Mouse (Mus musculus): ENCODE measurements around the gene Efcab6. TPM values are rescaled to one million over a fixed set of nuclear protein-coding genes. Genes with fewer than 3 reads are reported as not detected.

The Efcab6 gene
- polyA plus RNA-seq, 1 experiment from 2014 or later: 0.22 TPM

DNA sequence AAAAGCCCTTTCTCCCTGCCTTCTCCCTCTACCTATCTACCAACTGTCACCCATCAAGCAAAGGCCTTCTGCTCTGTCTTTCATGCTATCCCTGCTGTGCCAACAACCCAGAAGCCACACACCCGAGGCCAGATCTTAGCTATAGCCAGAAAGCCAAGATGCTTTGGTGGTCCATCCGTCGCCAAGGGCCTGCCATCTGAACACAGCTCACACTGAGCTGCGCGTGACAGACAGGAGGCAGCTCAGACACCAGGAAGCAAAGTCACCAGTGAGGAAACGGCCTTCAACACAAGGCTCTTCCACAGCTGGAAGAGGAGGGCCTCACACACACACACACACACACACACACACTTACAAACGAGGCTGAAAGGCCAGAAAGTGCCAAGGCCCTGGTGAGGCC is 29.7 kb upstream of the Efcab6 start:
- Histone ChIP-seq H3K9me3 (ENCODE audit: control insufficient read depth, low read length) (no peaks in the 10 kb centered on the region), H3K4me3 (replicated peaks; ENCODE audit: low read depth, low read length) (no peak overlapping the region), H3K27ac (replicated peaks; ENCODE audit: low read depth, low read length) (no peak overlapping the region), H3K27me3 (ENCODE audit: control insufficient read depth, insufficient read depth, low read length) (no peaks in the 10 kb centered on the region), H3K9ac (replicated peaks; ENCODE audit: low read length) (no peak overlapping the region), H3K36me3 (ENCODE audit: control insufficient read depth, insufficient read depth, low read length) (peaks cover 8% of the 10 kb centered on the region; the same call in 1 of the 2 replicates), H3K4me1 (ENCODE audit: control insufficient read depth, insufficient read depth, low read length) (no peaks in the 10 kb centered on the region), H3K4me2 (ENCODE audit: low read length) (no peak overlapping the region)
- ATAC-seq (ENCODE audit: low FRiP score, low TSS enrichment) (no peak), DNase-seq (no peak)
- WGBS: 66% methylated on average over 7 of the region's 7 CpGs

DNA sequence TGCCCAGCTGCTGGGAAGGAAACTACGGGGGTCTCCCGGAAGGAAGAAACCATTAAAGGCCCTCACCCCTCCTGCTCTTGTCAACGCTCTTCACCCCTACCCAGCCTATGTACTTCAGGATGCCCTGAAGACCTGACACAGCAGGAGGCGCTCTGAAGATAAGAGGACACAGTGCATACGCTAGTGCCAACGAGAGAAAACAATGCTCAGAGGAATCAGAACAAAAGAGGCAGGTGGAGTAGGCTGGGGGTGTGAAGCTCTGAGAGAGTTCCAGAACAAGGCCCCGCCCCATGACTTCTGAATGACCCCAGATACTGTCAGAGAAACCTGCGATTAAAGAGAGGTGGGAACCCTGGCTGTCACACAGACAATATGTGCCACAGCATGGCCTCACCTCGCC is 21.6 kb upstream of the Efcab6 start:
- no peak overlapping the region for H3K4me3 ChIP-seq (replicated peaks; ENCODE audit: low read depth, low read length)
- H3K36me3 ChIP-seq (ENCODE audit: control insufficient read depth, insufficient read depth, low read length): peaks cover 15% of the 10 kb centered on the region
- H3K27me3 ChIP-seq (ENCODE audit: control insufficient read depth, insufficient read depth, low read length): no peaks in the 10 kb centered on the region
- ATAC-seq (ENCODE audit: low FRiP score, low TSS enrichment): no peak
- H3K4me2 ChIP-seq (ENCODE audit: low read length): no peak overlapping the region
- whole genome bisulfite sequencing: 56% methylated on average over 9 of the region's 9 CpGs
- H3K27ac ChIP-seq (replicated peaks; ENCODE audit: low read depth, low read length): no peak overlapping the region
- no peak overlapping the region for H3K9ac ChIP-seq (replicated peaks; ENCODE audit: low read length)
- H3K9me3 ChIP-seq (ENCODE audit: control insufficient read depth, low read length): no peaks in the 10 kb centered on the region
- DNase-seq: no peak
- H3K4me1 ChIP-seq (ENCODE audit: control insufficient read depth, insufficient read depth, low read length): no peaks in the 10 kb centered on the region

DNA sequence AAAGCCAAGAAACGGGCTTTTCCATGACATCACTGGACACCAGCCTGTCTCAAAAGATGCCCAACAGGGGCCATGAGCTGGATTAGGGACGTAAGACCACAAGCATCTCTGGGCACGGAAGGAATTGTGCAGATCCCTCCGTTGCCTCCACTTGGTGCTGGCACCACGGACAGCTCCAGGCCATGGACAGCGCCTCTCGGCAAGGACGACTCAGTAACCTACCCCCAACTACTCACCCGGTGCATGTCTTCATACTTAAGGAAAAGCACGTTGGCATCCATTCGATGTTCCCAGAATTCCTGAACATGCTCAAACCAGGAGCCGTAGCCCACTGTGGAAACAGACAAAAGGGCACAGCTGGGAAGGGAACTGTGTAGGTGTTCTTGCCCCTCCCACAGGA is 21.2 kb upstream of the Efcab6 start:
- H3K4me1 ChIP-seq (ENCODE audit: control insufficient read depth, insufficient read depth, low read length): no peaks in the 10 kb centered on the region
- no peak overlapping the region for H3K4me2 ChIP-seq (ENCODE audit: low read length)
- no peak for DNase-seq
- 52% methylated on average over 12 of the region's 12 CpGs for WGBS
- H3K27me3 ChIP-seq (ENCODE audit: control insufficient read depth, insufficient read depth, low read length): no peaks in the 10 kb centered on the region
- no peak for ATAC-seq (ENCODE audit: low FRiP score, low TSS enrichment)
- no peak overlapping the region for H3K27ac ChIP-seq (replicated peaks; ENCODE audit: low read depth, low read length)
- no peak overlapping the region for H3K4me3 ChIP-seq (replicated peaks; ENCODE audit: low read depth, low read length)
- peaks cover 15% of the 10 kb centered on the region for H3K36me3 ChIP-seq (ENCODE audit: control insufficient read depth, insufficient read depth, low read length)
- H3K9ac ChIP-seq (replicated peaks; ENCODE audit: low read length): no peak overlapping the region
- no peaks in the 10 kb centered on the region for H3K9me3 ChIP-seq (ENCODE audit: control insufficient read depth, low read length)

DNA sequence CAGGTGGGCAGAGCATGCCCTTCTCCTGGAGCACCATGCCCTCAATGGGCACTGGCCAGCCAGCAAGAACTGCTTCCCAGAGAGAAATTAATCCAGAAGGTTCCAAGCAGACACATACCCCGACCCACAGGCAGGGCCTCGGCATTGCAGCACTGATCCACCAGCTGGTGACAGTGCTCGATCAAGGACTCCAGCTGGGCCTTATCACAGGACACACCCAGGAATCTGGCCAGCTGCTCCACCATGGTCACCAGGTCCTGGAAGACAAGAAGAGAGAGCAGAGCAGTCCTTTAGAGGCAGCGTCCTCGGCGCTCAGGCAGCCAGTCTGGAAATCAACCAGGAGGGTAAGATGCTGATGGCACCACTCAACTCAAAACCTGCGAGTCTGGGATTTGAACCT is 14.9 kb upstream of the Efcab6 start:
- H3K9me3 ChIP-seq (ENCODE audit: control insufficient read depth, low read length): no peaks in the 10 kb centered on the region
- H3K4me1 ChIP-seq (ENCODE audit: control insufficient read depth, insufficient read depth, low read length): no peaks in the 10 kb centered on the region
- H3K27me3 ChIP-seq (ENCODE audit: control insufficient read depth, insufficient read depth, low read length): no peaks in the 10 kb centered on the region
- WGBS: 86% methylated on average over 7 of the region's 7 CpGs
- ATAC-seq (ENCODE audit: low FRiP score, low TSS enrichment): no peak
- H3K4me2 ChIP-seq (ENCODE audit: low read length): no peak overlapping the region
- no peak for DNase-seq
- no peak overlapping the region for H3K4me3 ChIP-seq (replicated peaks; ENCODE audit: low read depth, low read length)
- H3K27ac ChIP-seq (replicated peaks; ENCODE audit: low read depth, low read length): no peak overlapping the region
- H3K36me3 ChIP-seq (ENCODE audit: control insufficient read depth, insufficient read depth, low read length): peaks cover 7% of the 10 kb centered on the region; the same call in 1 of the 2 replicates
- no peak overlapping the region for H3K9ac ChIP-seq (replicated peaks; ENCODE audit: low read length)

DNA sequence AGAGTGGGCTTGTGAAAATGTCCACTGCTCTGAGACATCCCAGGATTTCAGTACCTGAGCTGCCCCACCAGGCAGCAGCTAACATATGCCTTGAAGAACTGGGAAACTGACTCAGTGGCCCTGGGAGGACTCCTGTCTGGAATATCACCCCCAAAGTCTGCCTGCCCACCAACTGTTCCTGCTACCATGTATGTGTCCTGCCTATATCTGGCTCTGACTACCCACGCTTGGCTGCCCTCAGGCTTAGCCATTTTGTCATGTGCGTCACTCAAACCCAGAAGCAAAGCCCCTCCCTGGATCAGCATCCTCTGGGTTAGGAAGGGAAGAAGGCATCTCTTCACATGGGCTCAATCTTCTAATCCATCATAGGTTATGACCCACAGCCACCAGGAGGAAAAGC is 14.3 kb upstream of the Efcab6 start:
- H3K4me1 ChIP-seq (ENCODE audit: control insufficient read depth, insufficient read depth, low read length): no peaks in the 10 kb centered on the region
- H3K4me2 ChIP-seq (ENCODE audit: low read length): no peak overlapping the region
- H3K27ac ChIP-seq (replicated peaks; ENCODE audit: low read depth, low read length): no peak overlapping the region
- no peaks in the 10 kb centered on the region for H3K9me3 ChIP-seq (ENCODE audit: control insufficient read depth, low read length)
- 80% methylated on average over 2 of the region's 2 CpGs for WGBS
- DNase-seq: no peak
- no peak for ATAC-seq (ENCODE audit: low FRiP score, low TSS enrichment)
- H3K36me3 ChIP-seq (ENCODE audit: control insufficient read depth, insufficient read depth, low read length): peaks cover 7% of the 10 kb centered on the region; the same call in 1 of the 2 replicates
- no peak overlapping the region for H3K4me3 ChIP-seq (replicated peaks; ENCODE audit: low read depth, low read length)
- no peak overlapping the region for H3K9ac ChIP-seq (replicated peaks; ENCODE audit: low read length)
- H3K27me3 ChIP-seq (ENCODE audit: control insufficient read depth, insufficient read depth, low read length): no peaks in the 10 kb centered on the region

DNA sequence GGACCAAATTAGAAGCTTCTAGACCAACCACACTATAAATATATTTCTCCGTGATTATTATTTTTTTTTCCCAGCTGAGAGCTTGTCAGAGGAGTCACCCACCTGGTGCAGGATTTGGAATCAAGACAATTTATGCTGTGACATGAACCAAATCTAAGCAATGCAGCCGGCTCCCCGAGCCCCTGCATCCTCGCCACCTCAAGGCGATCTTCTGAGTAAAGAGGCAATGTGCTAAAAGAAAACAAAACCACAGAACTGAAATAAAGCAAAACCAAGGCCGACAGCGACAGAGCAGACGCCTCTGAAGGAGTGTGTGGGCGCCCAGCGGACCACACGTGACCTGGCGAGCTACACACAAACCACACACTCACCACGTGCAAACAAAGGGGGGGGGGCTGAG is 13.5 kb upstream of the Efcab6 start:
- 75% methylated on average over 13 of the region's 13 CpGs for WGBS
- no peak overlapping the region for H3K4me2 ChIP-seq (ENCODE audit: low read length)
- H3K4me3 ChIP-seq (replicated peaks; ENCODE audit: low read depth, low read length): no peak overlapping the region
- ATAC-seq (ENCODE audit: low FRiP score, low TSS enrichment): no peak
- DNase-seq: no peak
- no peaks in the 10 kb centered on the region; the same call in 1 of the 2 replicates for H3K27me3 ChIP-seq (ENCODE audit: control insufficient read depth, insufficient read depth, low read length)
- no peak overlapping the region for H3K27ac ChIP-seq (replicated peaks; ENCODE audit: low read depth, low read length)
- H3K36me3 ChIP-seq (ENCODE audit: control insufficient read depth, insufficient read depth, low read length): peaks cover 7% of the 10 kb centered on the region; the same call in 1 of the 2 replicates
- no peak overlapping the region for H3K9ac ChIP-seq (replicated peaks; ENCODE audit: low read length)
- H3K4me1 ChIP-seq (ENCODE audit: control insufficient read depth, insufficient read depth, low read length): no peaks in the 10 kb centered on the region
- H3K9me3 ChIP-seq (ENCODE audit: control insufficient read depth, low read length): no peaks in the 10 kb centered on the region

DNA sequence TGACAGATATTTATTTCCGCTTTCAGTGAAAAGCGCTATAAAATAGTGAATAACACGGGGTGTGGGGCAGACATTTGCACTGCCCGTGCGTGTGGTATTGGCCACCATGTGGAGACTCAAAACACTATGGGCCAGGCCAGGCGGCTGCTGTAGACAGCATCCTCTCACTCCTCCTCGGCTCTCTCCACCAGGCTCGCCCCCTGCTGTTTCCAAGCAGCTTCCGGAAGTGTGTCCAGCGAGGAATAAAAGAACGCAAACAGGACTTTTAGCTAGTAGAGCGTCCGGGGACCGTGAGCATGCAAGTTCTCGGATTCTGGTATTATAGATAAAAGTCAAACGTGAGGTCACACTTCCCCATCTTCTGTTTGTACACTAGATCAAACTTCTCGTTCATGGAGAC is 12.0 kb upstream of the Efcab6 start:
- H3K9me3 ChIP-seq (ENCODE audit: control insufficient read depth, low read length): no peaks in the 10 kb centered on the region
- no peak overlapping the region for H3K4me3 ChIP-seq (replicated peaks; ENCODE audit: low read depth, low read length)
- H3K36me3 ChIP-seq (ENCODE audit: control insufficient read depth, insufficient read depth, low read length): peaks cover 7% of the 10 kb centered on the region; the same call in 1 of the 2 replicates
- no peaks in the 10 kb centered on the region; the same call in 1 of the 2 replicates for H3K27me3 ChIP-seq (ENCODE audit: control insufficient read depth, insufficient read depth, low read length)
- H3K9ac ChIP-seq (replicated peaks; ENCODE audit: low read length): no peak overlapping the region
- no peak overlapping the region for H3K27ac ChIP-seq (replicated peaks; ENCODE audit: low read depth, low read length)
- ATAC-seq (ENCODE audit: low FRiP score, low TSS enrichment) (no peak), DNase-seq (no peak)
- no peaks in the 10 kb centered on the region for H3K4me1 ChIP-seq (ENCODE audit: control insufficient read depth, insufficient read depth, low read length)
- H3K4me2 ChIP-seq (ENCODE audit: low read length): no peak overlapping the region
- 54% methylated on average over 17 of the region's 17 CpGs for WGBS

DNA sequence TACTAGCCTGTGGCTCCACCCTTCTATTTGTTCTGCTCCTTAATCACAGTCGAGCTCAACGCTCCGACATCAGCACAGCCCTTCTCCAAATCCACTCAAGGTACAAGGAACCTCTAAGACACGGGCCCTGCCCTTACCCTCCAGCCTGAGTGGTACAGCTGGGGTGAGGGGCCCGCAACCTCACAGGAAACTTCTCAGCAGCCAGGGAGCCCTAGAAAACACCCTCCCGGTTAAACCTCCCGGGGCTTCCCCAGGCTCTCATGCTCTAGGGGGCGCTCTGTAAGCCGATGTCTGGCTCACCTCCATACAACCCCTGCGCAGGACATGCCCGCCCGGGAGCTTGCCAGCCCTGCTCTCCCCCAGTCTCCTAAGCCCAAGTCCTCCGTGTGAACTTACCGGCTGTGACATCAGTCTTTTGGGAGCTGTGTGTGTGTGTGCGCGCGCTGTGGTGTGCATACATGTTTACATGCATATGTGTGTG is 9.6 kb upstream of the Efcab6 start:
- Histone ChIP-seq H3K4me2 (ENCODE audit: low read length) (no peak overlapping the region), H3K9me3 (ENCODE audit: control insufficient read depth, low read length) (no peaks in the 10 kb centered on the region), H3K27ac (replicated peaks; ENCODE audit: low read depth, low read length) (no peak overlapping the region), H3K4me1 (ENCODE audit: control insufficient read depth, insufficient read depth, low read length) (peaks cover 5% of the 10 kb centered on the region; the same call in 1 of the 2 replicates), H3K27me3 (ENCODE audit: control insufficient read depth, insufficient read depth, low read length) (no peaks in the 10 kb centered on the region; the same call in 1 of the 2 replicates), H3K9ac (replicated peaks; ENCODE audit: low read length) (no peak overlapping the region), H3K4me3 (replicated peaks; ENCODE audit: low read depth, low read length) (no peak overlapping the region), H3K36me3 (ENCODE audit: control insufficient read depth, insufficient read depth, low read length) (peaks cover 3% of the 10 kb centered on the region; the same call in 1 of the 2 replicates)
- DNase-seq (peak; percentile 49), ATAC-seq (ENCODE audit: low FRiP score, low TSS enrichment) (no peak)
- 15% methylated on average over 17 of the region's 17 CpGs for whole genome bisulfite sequencing

DNA sequence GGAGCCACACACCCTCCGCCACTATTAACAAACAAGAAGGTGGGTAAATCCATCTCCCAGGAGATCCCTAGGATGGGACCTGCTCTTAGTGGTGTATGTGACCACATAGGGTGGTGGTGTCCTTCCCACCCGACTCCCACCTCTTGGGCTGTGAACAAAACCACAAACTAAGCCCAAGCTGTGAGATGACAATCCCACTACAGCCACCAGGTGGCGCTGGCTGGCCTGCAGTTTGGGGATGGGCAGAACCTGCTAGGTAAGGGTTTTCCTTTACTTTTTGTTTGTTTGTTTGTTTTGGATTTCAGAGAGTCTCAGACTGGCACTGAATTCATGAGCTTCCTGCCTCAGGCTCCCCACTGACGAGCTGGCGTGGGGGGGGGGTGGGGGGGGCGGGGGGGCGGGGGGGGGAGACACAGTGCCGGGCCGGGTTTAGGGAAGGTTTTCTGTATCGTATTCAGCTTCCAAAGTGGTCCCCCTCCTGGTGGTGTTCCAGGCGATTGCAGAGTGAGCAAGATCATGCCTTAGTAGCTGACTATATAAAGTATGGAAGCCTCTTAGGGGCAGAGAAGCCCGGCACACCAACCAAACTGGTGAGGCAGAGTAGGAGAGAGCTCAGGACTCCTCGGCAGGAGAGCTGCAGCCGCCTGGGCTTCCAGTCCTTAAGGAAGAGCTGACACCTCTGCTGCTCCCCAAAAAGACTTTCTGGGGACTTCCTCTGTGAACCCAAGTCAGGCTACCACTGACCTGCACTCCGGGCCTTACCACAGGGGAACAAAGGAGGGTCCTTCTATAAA is 8.9 kb upstream of the Efcab6 start:
- Histone ChIP-seq H3K9me3 (ENCODE audit: control insufficient read depth, low read length) (no peaks in the 10 kb centered on the region), H3K9ac (replicated peaks; ENCODE audit: low read length) (no peak overlapping the region), H3K4me2 (ENCODE audit: low read length) (no peak overlapping the region), H3K4me3 (replicated peaks; ENCODE audit: low read depth, low read length) (no peak overlapping the region), H3K36me3 (ENCODE audit: control insufficient read depth, insufficient read depth, low read length) (no peaks in the 10 kb centered on the region), H3K27ac (replicated peaks; ENCODE audit: low read depth, low read length) (no peak overlapping the region), H3K27me3 (ENCODE audit: control insufficient read depth, insufficient read depth, low read length) (no peaks in the 10 kb centered on the region; the same call in 1 of the 2 replicates), H3K4me1 (ENCODE audit: control insufficient read depth, insufficient read depth, low read length) (peaks cover 11% of the 10 kb centered on the region)
- ATAC-seq (ENCODE audit: low FRiP score, low TSS enrichment): no peak
- DNase-seq: peak; percentile 88
- WGBS: 7% methylated on average over 15 of the region's 15 CpGs

Data from midbrain, embryonic 14.5 days (tissue).